ENCODE assay signal across 17 mouse cellular contexts in the genomic region with DNA sequence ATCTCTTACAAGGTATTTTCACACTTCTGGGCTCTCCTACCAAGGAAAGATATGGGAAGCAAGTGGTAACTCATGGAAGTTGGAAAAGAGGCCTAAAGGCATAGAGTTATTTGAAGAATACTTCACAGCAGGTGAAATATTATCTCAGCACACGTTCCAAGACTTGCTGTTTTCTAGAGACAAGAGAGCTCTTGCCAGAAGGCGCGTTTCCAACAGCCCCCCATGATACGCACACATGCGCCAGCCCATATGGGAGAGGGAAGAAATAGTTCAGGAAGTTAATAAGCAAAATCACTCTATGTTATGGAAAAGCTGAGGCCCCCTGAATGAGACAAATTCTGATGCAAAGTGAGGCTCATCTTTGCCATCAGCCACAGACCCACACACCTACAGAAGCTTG. TPM values are rescaled to one million over a fixed set of nuclear protein-coding genes. Genes with fewer than 3 reads are reported as not detected.
DNase-seq lines count a peak whose midpoint lies in the region; ATAC-seq and TF ChIP-seq lines count a peak whose summit lies in the region.
"Had no signal": no experiment of that assay in that cellular context is flagged by ENCODE, and none has a peak within 500 bp of the region (broad histone marks: within the 10 kb centered on the region; RNA-seq: fewer than 3 reads in every experiment).

No protein-coding gene starts in this region.

- no peaks in the 10 kb centered on the region for H3K27me3 ChIP-seq in forebrain, embryonic 15.5 days
- peaks cover 17% of the 10 kb centered on the region for H3K27me3 ChIP-seq in forebrain, embryonic 11.5 days (ENCODE audit: control insufficient read depth, insufficient read depth, low read length)
- H3K27me3 ChIP-seq in neural tube, embryonic 11.5 days (ENCODE audit: control insufficient read depth, insufficient read depth, low read length), result peaks cover 8% of the 10 kb centered on the region; the same call in 1 of the 2 replicates
- H3K27me3 ChIP-seq in hindbrain, postnatal 0 days (ENCODE audit: insufficient read depth, low read length), result no peaks in the 10 kb centered on the region

- peaks cover 26% of the 10 kb centered on the region for H3K4me1 ChIP-seq in forebrain, embryonic 15.5 days
- peaks cover 5% of the 10 kb centered on the region; the same call in 1 of the 2 replicates for H3K4me1 ChIP-seq in forebrain, embryonic 11.5 days (replicated peaks; ENCODE audit: control insufficient read depth, insufficient read depth, low read length)
- peaks cover 9% of the 10 kb centered on the region; the same call in 1 of the 2 replicates for H3K4me1 ChIP-seq in neural tube, embryonic 11.5 days (ENCODE audit: control insufficient read depth, insufficient read depth, low read length)
- H3K4me1 ChIP-seq in hindbrain, postnatal 0 days (ENCODE audit: insufficient read depth, low read length), result peaks cover 1% of the 10 kb centered on the region; the same call in 1 of the 2 replicates
- peaks cover 16% of the 10 kb centered on the region for H3K4me1 ChIP-seq in olfactory bulb, adult 2 months (ENCODE audit: control insufficient read depth, insufficient read depth, low read length)

- H3K27ac ChIP-seq in forebrain, embryonic 15.5 days (replicated peaks), result peak overlapping the region; percentile 68
- no peak overlapping the region for H3K27ac ChIP-seq in forebrain, embryonic 11.5 days (ENCODE audit: low read depth, low read length)
- no peak overlapping the region for H3K27ac ChIP-seq in neural tube, embryonic 11.5 days (ENCODE audit: low read depth, low read length)
- 0 out of 2 replicates have a peak overlapping the region, but pooled peaks have one; percentile 8 for H3K27ac ChIP-seq in hindbrain, postnatal 0 days
- H3K27ac ChIP-seq in olfactory bulb, adult 2 months (ENCODE audit: insufficient read depth, low read depth, low read length), result no peak overlapping the region
- H3K27ac ChIP-seq: embryonic facial prominence, embryonic 12.5 days; heart, adult 2 months had no signal

- WGBS in forebrain, embryonic 15.5 days, result 59% methylated on average over 5 of the region's 5 CpGs
- 89% methylated on average over 5 of the region's 5 CpGs for WGBS in forebrain, embryonic 11.5 days
- 92% methylated on average over 5 of the region's 5 CpGs for WGBS in neural tube, embryonic 11.5 days
- WGBS in hindbrain, postnatal 0 days, result 52% methylated on average over 5 of the region's 5 CpGs
- 67% methylated on average over 5 of the region's 5 CpGs for WGBS in olfactory bulb, adult 2 months

- no peaks in the 10 kb centered on the region for H3K36me3 ChIP-seq in forebrain, embryonic 15.5 days
- H3K36me3 ChIP-seq in forebrain, embryonic 11.5 days (ENCODE audit: control insufficient read depth, insufficient read depth, low read length), result no peaks in the 10 kb centered on the region
- no peaks in the 10 kb centered on the region for H3K36me3 ChIP-seq in neural tube, embryonic 11.5 days (ENCODE audit: control insufficient read depth, insufficient read depth, low read length)
- no peaks in the 10 kb centered on the region for H3K36me3 ChIP-seq in hindbrain, postnatal 0 days (ENCODE audit: insufficient read depth, low read length)
- H3K36me3 ChIP-seq: embryonic facial prominence, embryonic 12.5 days had no signal

- ATAC-seq in forebrain, embryonic 15.5 days (replicated peaks), result no peak
- ATAC-seq in forebrain, embryonic 11.5 days (replicated peaks; ENCODE audit: low FRiP score), result no peak
- no peak for ATAC-seq in neural tube, embryonic 11.5 days (ENCODE audit: insufficient read depth, low FRiP score, low TSS enrichment)
- no peak for ATAC-seq in hindbrain, postnatal 0 days
- ATAC-seq in granulocyte monocyte progenitor cell, adult 5-6 weeks (replicated peaks; ENCODE audit: poor library complexity, severe bottlenecking), result no peak
- ATAC-seq: inflammation-experienced regulatory T-cells, adult 6 months had no signal

- H3K9ac ChIP-seq in forebrain, embryonic 15.5 days (replicated peaks), result no peak overlapping the region
- H3K9ac ChIP-seq in forebrain, embryonic 11.5 days (ENCODE audit: low read length), result no peak overlapping the region
- no peak overlapping the region for H3K9ac ChIP-seq in neural tube, embryonic 11.5 days (ENCODE audit: low read length)
- peak overlapping the region; percentile 38; the same call in 1 of the 2 replicates for H3K9ac ChIP-seq in hindbrain, postnatal 0 days (replicated peaks; ENCODE audit: low read length)
- H3K9ac ChIP-seq: embryonic facial prominence, embryonic 12.5 days had no signal

- TF ChIP-seq CTCF in hindbrain, postnatal 0 days (IDR thresholded peaks at IDR 0.05; ENCODE audit: low read depth), result no peak
- no peak for TF ChIP-seq CTCF in olfactory bulb, adult 2 months (IDR thresholded peaks at IDR 0.05; ENCODE audit: insufficient read depth, low read depth, low read length)

- no peak for TF ChIP-seq POLR2A in olfactory bulb, adult 2 months (IDR thresholded peaks at IDR 0.05; ENCODE audit: insufficient read depth, low read depth, low read length)

- H3K4me3 ChIP-seq in forebrain, embryonic 15.5 days, result peak overlapping the region; percentile 54
- H3K4me3 ChIP-seq in forebrain, embryonic 11.5 days (ENCODE audit: low read depth, low read length), result no peak overlapping the region
- H3K4me3 ChIP-seq in neural tube, embryonic 11.5 days (ENCODE audit: low read depth, low read length), result peak overlapping the region; percentile 13; the same call in 1 of the 2 replicates
- H3K4me3 ChIP-seq in hindbrain, postnatal 0 days (ENCODE audit: low read length), result peak overlapping the region; percentile 61
- peak overlapping the region; percentile 17; the same call in 1 of the 2 replicates for H3K4me3 ChIP-seq in olfactory bulb, adult 2 months (ENCODE audit: insufficient read depth, low read depth, low read length)
- H3K4me3 ChIP-seq: embryonic facial prominence, embryonic 12.5 days; heart, adult 2 months had no signal

- peak overlapping the region; percentile 89 for H3K4me2 ChIP-seq in forebrain, embryonic 15.5 days (replicated peaks)
- no peak overlapping the region for H3K4me2 ChIP-seq in forebrain, embryonic 11.5 days (ENCODE audit: low read depth, low read length, severe bottlenecking)
- H3K4me2 ChIP-seq in neural tube, embryonic 11.5 days (ENCODE audit: low read depth), result peak overlapping the region; percentile 27
- peak overlapping the region; percentile 57 for H3K4me2 ChIP-seq in hindbrain, postnatal 0 days (ENCODE audit: low read depth, low read length)
- H3K4me2 ChIP-seq: embryonic facial prominence, embryonic 12.5 days had no signal

- no peaks in the 10 kb centered on the region for H3K9me3 ChIP-seq in forebrain, embryonic 15.5 days
- no peaks in the 10 kb centered on the region for H3K9me3 ChIP-seq in forebrain, embryonic 11.5 days (ENCODE audit: control insufficient read depth, low read length)
- H3K9me3 ChIP-seq in neural tube, embryonic 11.5 days (ENCODE audit: control insufficient read depth, low read length), result no peaks in the 10 kb centered on the region
- no peaks in the 10 kb centered on the region for H3K9me3 ChIP-seq in hindbrain, postnatal 0 days (ENCODE audit: low read length)
- H3K9me3 ChIP-seq: embryonic facial prominence, embryonic 12.5 days had no signal

- DNase-seq in forebrain, embryonic 11.5 days (ENCODE audit: low spot score), result no peak
- no peak for DNase-seq in neural tube, embryonic 11.5 days (ENCODE audit: low spot score)
- DNase-seq in neural tube, embryonic 10.5 days (ENCODE audit: extremely low spot score, low spot score), result no peak
- DNase-seq in hindbrain, postnatal 0 days (ENCODE audit: low spot score), result peak; percentile 25
- DNase-seq: heart, adult 2 months; liver; lung, adult 18-20 months; lung, postnatal 36 days; right cerebral cortex, postnatal 25 days had no signal

RNA-seq across cellular contexts. Expression of a gene that starts 3.8 kb away (rescaled TPM):
- 5.2 and 5.3 TPM in 2 replicates for polyA plus RNA-seq in forebrain, embryonic 15.5 days (2015; fragmentation: Nextera tagmentation; extraction: Ambion mirVana)
- polyA plus RNA-seq in forebrain, embryonic 11.5 days (2014; fragmentation: Nextera tagmentation; extraction: Ambion mirVana), result 0.15 TPM in 2 replicates
- 3.1 and 3.4 TPM in 2 replicates for polyA plus RNA-seq in neural tube, embryonic 11.5 days (2014; fragmentation: Nextera tagmentation; extraction: Ambion mirVana)
- total RNA-seq in hindbrain, postnatal 0 days (2014; rRNA removed), result 34.6 and 34.9 TPM in 2 replicates
- 6.6 and 7.5 TPM in 2 replicates for polyA plus RNA-seq in hindbrain, postnatal 0 days (2015; fragmentation: Nextera tagmentation; extraction: Ambion mirVana)
- not detected in 2 replicates for polyA plus RNA-seq in olfactory bulb, adult 2 months (2012; ENCODE audit: insufficient read depth, insufficient read length, low replicate concordance, missing spikeins)
- total RNA-seq in granulocyte monocyte progenitor cell, adult 5-6 weeks (2014; fragmentation: Nextera tagmentation), result not detected in 2 replicates
- total RNA-seq in granulocyte monocyte progenitor cell, adult 5-6 weeks (2017), result not detected in 2 replicates
- total RNA-seq: ES-E14; heart, adult 2 months had no signal
- polyA plus RNA-seq: heart, embryonic 16.5 days; inflammation-experienced regulatory T-cells, adult 6 months; kidney, embryonic 14.5 days had no signal

RNA-seq across cellular contexts. Expression of a gene that starts 50.1 kb away (rescaled TPM):
- 26.9 and 28.2 TPM in 2 replicates for polyA plus RNA-seq in forebrain, embryonic 15.5 days (2015; fragmentation: Nextera tagmentation; extraction: Ambion mirVana)
- 29.9 and 34.1 TPM in 2 replicates for polyA plus RNA-seq in forebrain, embryonic 11.5 days (2014; fragmentation: Nextera tagmentation; extraction: Ambion mirVana)
- 33.5 and 34.2 TPM in 2 replicates for polyA plus RNA-seq in neural tube, embryonic 11.5 days (2014; fragmentation: Nextera tagmentation; extraction: Ambion mirVana)
- total RNA-seq in hindbrain, postnatal 0 days (2014; rRNA removed), result 42.0 and 53.6 TPM in 2 replicates
- 19.1 and 19.7 TPM in 2 replicates for polyA plus RNA-seq in hindbrain, postnatal 0 days (2015; fragmentation: Nextera tagmentation; extraction: Ambion mirVana)
- polyA plus RNA-seq in olfactory bulb, adult 2 months (2012; ENCODE audit: insufficient read depth, insufficient read length, low replicate concordance, missing spikeins), result not detected in 2 replicates
- 25.7 and 31.2 TPM in 2 replicates for total RNA-seq in granulocyte monocyte progenitor cell, adult 5-6 weeks (2014; fragmentation: Nextera tagmentation)
- total RNA-seq in granulocyte monocyte progenitor cell, adult 5-6 weeks (2017), result 26.3 and 30.3 TPM in 2 replicates

Comparison
In these comparisons a context has a peak if more than half of its experiments do, and no peak if none do; other contexts are left out.
1. H3K27ac ChIP-seq: peak in forebrain, embryonic 15.5 days (single experiment) and hindbrain, postnatal 0 days (single experiment); none in forebrain, embryonic 11.5 days (single experiment), neural tube, embryonic 11.5 days (single experiment) and olfactory bulb, adult 2 months (single experiment).